ENCODE assay signal across 29 mouse cellular contexts in the genomic region with DNA sequence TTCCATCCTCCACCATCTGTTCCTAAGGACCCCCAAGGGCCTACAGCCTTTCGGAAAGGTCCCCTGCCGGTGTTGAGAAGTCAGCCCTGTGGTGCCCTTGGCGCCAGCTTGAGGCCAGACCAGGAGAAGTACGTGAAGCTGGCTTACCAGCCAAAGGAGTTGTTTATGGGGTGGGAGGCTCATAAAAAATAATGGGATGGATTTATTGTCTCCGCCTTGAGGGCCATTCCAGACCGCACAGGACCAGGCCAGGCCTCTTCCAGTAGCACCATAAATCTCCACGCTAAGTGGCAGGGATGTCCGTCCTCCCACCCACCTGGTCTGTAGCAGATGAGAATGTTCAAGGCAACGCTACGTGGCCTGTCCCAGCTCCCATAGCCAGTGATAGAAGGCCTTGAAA. TPM values are rescaled to one million over a fixed set of nuclear protein-coding genes. Genes with fewer than 3 reads are reported as not detected.
DNase-seq lines count a peak whose midpoint lies in the region; ATAC-seq and TF ChIP-seq lines count a peak whose summit lies in the region.
"Had no signal": no experiment of that assay in that cellular context is flagged by ENCODE, and none has a peak within 500 bp of the region (broad histone marks: within the 10 kb centered on the region; RNA-seq: fewer than 3 reads in every experiment).

No protein-coding gene starts in this region.

- H3K4me3 ChIP-seq in hindbrain, embryonic 10.5 days: no peak overlapping the region
- H3K4me3 ChIP-seq in hindbrain, embryonic 11.5 days (ENCODE audit: low read depth, low read length): no peak overlapping the region
- H3K4me3 ChIP-seq in neural tube, embryonic 12.5 days: no peak overlapping the region
- no peak overlapping the region for H3K4me3 ChIP-seq in neural tube, embryonic 15.5 days (replicated peaks)
- H3K4me3 ChIP-seq in limb, embryonic 12.5 days (replicated peaks): no peak overlapping the region
- H3K4me3 ChIP-seq in gastrocnemius, adult 2 months: no peak overlapping the region
- H3K4me3 ChIP-seq: embryonic facial prominence, embryonic 13.5 days; erythroblast, embryonic 14.5 days; forebrain, embryonic 15.5 days; heart, embryonic 15.5 days; midbrain, embryonic 10.5 days; myocyte; stomach, embryonic 15.5 days had no signal

- WGBS in hindbrain, embryonic 10.5 days: 88% methylated on average over 10 of the region's 10 CpGs
- 82% methylated on average over 10 of the region's 10 CpGs for whole genome bisulfite sequencing in hindbrain, embryonic 11.5 days
- 30% methylated on average over 10 of the region's 10 CpGs for WGBS in neural tube, embryonic 12.5 days
- 27% methylated on average over 10 of the region's 10 CpGs for WGBS in neural tube, embryonic 15.5 days
- WGBS in limb, embryonic 12.5 days: 11% methylated on average over 10 of the region's 10 CpGs

- no peak for ATAC-seq in hindbrain, embryonic 11.5 days (ENCODE audit: low FRiP score)
- peak; percentile 50; the same call in 1 of the 2 replicates for ATAC-seq in neural tube, embryonic 12.5 days (ENCODE audit: low FRiP score, low read depth)
- ATAC-seq in neural tube, embryonic 15.5 days (ENCODE audit: low FRiP score): no peak; the same call in 1 of the 2 replicates
- ATAC-seq in limb, embryonic 12.5 days (ENCODE audit: insufficient number of reproducible peaks, insufficient read depth, low FRiP score, low TSS enrichment, low read depth): peak; percentile 58
- ATAC-seq: forebrain, embryonic 15.5 days; hindbrain, embryonic 16.5 days; intestine, embryonic 16.5 days; liver, postnatal 0 days; lung, postnatal 0 days; midbrain, embryonic 16.5 days; Patski had no signal

- peaks cover 87% of the 10 kb centered on the region for H3K4me1 ChIP-seq in hindbrain, embryonic 10.5 days (replicated peaks)
- H3K4me1 ChIP-seq in hindbrain, embryonic 11.5 days (replicated peaks; ENCODE audit: control insufficient read depth, insufficient read depth, low read length): peaks cover 3% of the 10 kb centered on the region
- peaks cover 30% of the 10 kb centered on the region for H3K4me1 ChIP-seq in neural tube, embryonic 12.5 days
- H3K4me1 ChIP-seq in neural tube, embryonic 15.5 days: peaks cover 22% of the 10 kb centered on the region
- H3K4me1 ChIP-seq in limb, embryonic 12.5 days (replicated peaks): peaks cover 53% of the 10 kb centered on the region
- H3K4me1 ChIP-seq: stomach, embryonic 15.5 days had no signal

- H3K27me3 ChIP-seq in hindbrain, embryonic 10.5 days (ENCODE audit: insufficient read depth, poor library complexity, severe bottlenecking): peaks cover 7% of the 10 kb centered on the region; the same call in 1 of the 2 replicates
- H3K27me3 ChIP-seq in hindbrain, embryonic 11.5 days (ENCODE audit: control insufficient read depth, insufficient read depth, low read length): no peaks in the 10 kb centered on the region
- H3K27me3 ChIP-seq in neural tube, embryonic 12.5 days (replicated peaks): 0 out of 2 replicates have a peak, but pooled peaks cover under 1% of the 10 kb centered on the region
- H3K27me3 ChIP-seq in neural tube, embryonic 15.5 days (replicated peaks): 0 out of 2 replicates have a peak, but pooled peaks cover 4% of the 10 kb centered on the region
- H3K27me3 ChIP-seq in limb, embryonic 12.5 days: peaks cover 64% of the 10 kb centered on the region
- H3K27me3 ChIP-seq: embryonic facial prominence, embryonic 13.5 days; forebrain, embryonic 15.5 days; heart, embryonic 15.5 days; stomach, embryonic 15.5 days had no signal

- peaks cover 30% of the 10 kb centered on the region; the same call in 1 of the 2 replicates for H3K36me3 ChIP-seq in hindbrain, embryonic 10.5 days
- H3K36me3 ChIP-seq in hindbrain, embryonic 11.5 days (ENCODE audit: control insufficient read depth, insufficient read depth, low read length): no peaks in the 10 kb centered on the region
- no peaks in the 10 kb centered on the region for H3K36me3 ChIP-seq in neural tube, embryonic 12.5 days
- H3K36me3 ChIP-seq in neural tube, embryonic 15.5 days: no peaks in the 10 kb centered on the region
- H3K36me3 ChIP-seq in limb, embryonic 12.5 days: no peaks in the 10 kb centered on the region
- H3K36me3 ChIP-seq: embryonic facial prominence, embryonic 13.5 days; forebrain, embryonic 15.5 days; heart, embryonic 15.5 days; stomach, embryonic 15.5 days had no signal

- no peak overlapping the region for H3K4me2 ChIP-seq in hindbrain, embryonic 11.5 days (replicated peaks; ENCODE audit: low read depth, low read length)
- H3K4me2 ChIP-seq in neural tube, embryonic 12.5 days (replicated peaks): no peak overlapping the region
- no peak overlapping the region for H3K4me2 ChIP-seq in neural tube, embryonic 15.5 days
- peak overlapping the region; percentile 11; the same call in 1 of the 2 replicates for H3K4me2 ChIP-seq in limb, embryonic 12.5 days
- H3K4me2 ChIP-seq: embryonic facial prominence, embryonic 13.5 days; forebrain, embryonic 15.5 days; heart, embryonic 15.5 days; liver, embryonic 11.5 days; stomach, embryonic 15.5 days had no signal

- H3K9me3 ChIP-seq in hindbrain, embryonic 10.5 days: no peaks in the 10 kb centered on the region
- H3K9me3 ChIP-seq in hindbrain, embryonic 11.5 days (ENCODE audit: control insufficient read depth, low read length): no peaks in the 10 kb centered on the region
- H3K9me3 ChIP-seq in neural tube, embryonic 12.5 days: no peaks in the 10 kb centered on the region
- no peaks in the 10 kb centered on the region for H3K9me3 ChIP-seq in neural tube, embryonic 15.5 days (replicated peaks)
- no peaks in the 10 kb centered on the region for H3K9me3 ChIP-seq in limb, embryonic 12.5 days
- H3K9me3 ChIP-seq: embryonic facial prominence, embryonic 13.5 days; forebrain, embryonic 15.5 days; heart, embryonic 15.5 days; midbrain, embryonic 10.5 days; stomach, embryonic 15.5 days had no signal

- H3K9ac ChIP-seq in hindbrain, embryonic 11.5 days (ENCODE audit: low read depth, low read length): no peak overlapping the region
- no peak overlapping the region for H3K9ac ChIP-seq in neural tube, embryonic 12.5 days
- no peak overlapping the region for H3K9ac ChIP-seq in neural tube, embryonic 15.5 days (replicated peaks)
- H3K9ac ChIP-seq in limb, embryonic 12.5 days (replicated peaks): no peak overlapping the region
- H3K9ac ChIP-seq: embryonic facial prominence, embryonic 13.5 days; forebrain, embryonic 15.5 days; heart, embryonic 15.5 days; liver, postnatal 0 days; stomach, embryonic 15.5 days had no signal

- DNase-seq in hindbrain, embryonic 10.5 days (ENCODE audit: low spot score): no peak
- no peak for DNase-seq in hindbrain, embryonic 11.5 days (ENCODE audit: low spot score)
- peak; percentile 49 for DNase-seq in yolk sac, embryonic 10.5 days (ENCODE audit: low spot score)
- DNase-seq in gastrocnemius, adult 2 months: no peak
- DNase-seq in right cerebral cortex, postnatal 10 days (ENCODE audit: low spot score in 2 of 2): no peak
- DNase-seq: cerebellum, adult 11 months; cerebellum, adult 9-11 months; gastrocnemius, postnatal 36 days; liver, postnatal 0 days; thymus, adult 18-20 months; thymus, postnatal 4 days had no signal

- TF ChIP-seq CTCF in gastrocnemius, adult 2 months (IDR thresholded peaks at IDR 0.05): no peak

- H3K27ac ChIP-seq in hindbrain, embryonic 10.5 days: peak overlapping the region; percentile 59
- H3K27ac ChIP-seq in hindbrain, embryonic 11.5 days (ENCODE audit: low read depth, low read length): no peak overlapping the region
- H3K27ac ChIP-seq in neural tube, embryonic 12.5 days: no peak overlapping the region
- H3K27ac ChIP-seq in neural tube, embryonic 15.5 days (replicated peaks): no peak overlapping the region
- no peak overlapping the region for H3K27ac ChIP-seq in limb, embryonic 12.5 days
- H3K27ac ChIP-seq in gastrocnemius, adult 2 months: no peak overlapping the region
- H3K27ac ChIP-seq: embryonic facial prominence, embryonic 13.5 days; macrophage; stomach, embryonic 15.5 days had no signal

- intact Hi-C loops in gastrocnemius, adult 2 months (cut with DNase I): no loop called here

RNA-seq across cellular contexts. Expression of a gene that starts 58.4 kb away (rescaled TPM):
- 62.6 and 70.5 TPM in 2 replicates for polyA plus RNA-seq in hindbrain, embryonic 10.5 days (2016; fragmentation: Nextera tagmentation; extraction: Ambion mirVana)
- polyA plus RNA-seq in hindbrain, embryonic 11.5 days (2014; fragmentation: Nextera tagmentation; extraction: Ambion mirVana): 30.7 and 32.8 TPM in 2 replicates
- polyA plus RNA-seq in neural tube, embryonic 12.5 days (2016; fragmentation: Nextera tagmentation; extraction: Ambion mirVana): 29.7 and 32.4 TPM in 2 replicates
- polyA plus RNA-seq in neural tube, embryonic 15.5 days (2015; fragmentation: Nextera tagmentation; extraction: Ambion mirVana): 9.1 and 10.4 TPM in 2 replicates
- 33.6 and 36.7 TPM in 2 replicates for polyA plus RNA-seq in limb, embryonic 12.5 days (2016; fragmentation: Nextera tagmentation; extraction: Ambion mirVana)
- total RNA-seq in gastrocnemius, adult 2 months (2021): under 1 TPM; 0.18 to 0.45 TPM
- total RNA-seq: common myeloid progenitor, adult 5-6 weeks had no signal
- polyA plus RNA-seq: erythroblast, embryonic 14.5 days; macrophage; myocyte had no signal

Comparison
In these comparisons a context has a peak if more than half of its experiments do, and no peak if none do; other contexts are left out.
1. ATAC-seq: peak in neural tube, embryonic 12.5 days (single experiment) and limb, embryonic 12.5 days (single experiment); none in hindbrain, embryonic 11.5 days (single experiment) and neural tube, embryonic 15.5 days (single experiment).